Mouse (Mus musculus): ENCODE measurements around the gene Prrx1. TPM values are rescaled to one million over a fixed set of nuclear protein-coding genes. Genes with fewer than 3 reads are reported as not detected.

Prrx1 gene
- not detected for total RNA-seq (2023)

DNA sequence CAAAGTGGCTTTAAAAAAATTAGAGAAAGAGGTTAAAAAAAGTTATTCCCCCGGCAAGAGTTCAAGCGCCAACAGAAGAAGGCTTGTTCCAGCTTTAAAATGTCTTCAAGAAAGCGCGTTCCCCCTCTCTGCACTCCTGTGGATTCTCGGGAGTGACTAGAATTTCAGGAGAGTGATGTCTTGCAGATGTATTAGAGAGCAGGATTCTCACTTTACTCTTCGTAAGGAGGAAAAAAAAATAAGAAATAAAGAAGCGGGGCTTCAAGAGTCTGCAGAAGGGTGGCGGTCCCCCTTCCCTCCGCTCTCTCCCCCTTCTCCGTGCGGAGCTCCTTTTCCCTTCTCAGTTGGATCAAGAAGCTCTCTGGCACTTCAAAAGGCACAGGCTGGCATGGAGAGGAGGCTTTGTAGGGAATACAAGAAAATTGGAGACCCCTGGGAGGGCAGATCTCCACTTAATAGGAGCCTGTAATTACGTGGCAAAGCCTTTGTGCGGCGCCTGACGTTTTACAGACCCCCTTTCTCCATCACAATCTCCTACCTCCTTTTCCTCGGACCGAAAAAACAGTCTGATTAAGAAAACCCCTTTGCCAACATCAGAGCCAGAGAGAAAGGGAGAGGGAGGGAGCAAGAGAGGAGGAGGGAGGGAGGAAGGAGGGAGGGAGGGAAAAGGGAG lies at the start of gene Prrx1:
TSS of gene Prrx1 (minus strand) at position 610 of the 673 bp plus-strand sequence.

Other genes starting within 250 kb of the Prrx1 start
- not detected for gene Mroh9, start 228.0 kb downstream of the Prrx1 start, total RNA-seq (2023)
- 13.7 TPM for gene Gorab, start 90.0 kb upstream of the Prrx1 start, total RNA-seq (2023)